Mouse (Mus musculus) kidney, adult 2 months (tissue): ENCODE data around the gene Aspscr1.

ENCODE experiments used
- CTCF ChIP-seq: fragments of 200-500 bp; conservative IDR thresholded peaks from 2 replicates; pipeline ENCODE4 v1.5.1; 2011; ENCODE audit warnings: low read depth, mild to moderate bottlenecking, control low read depth, low read length, moderate library complexity, mixed read lengths; ENCODE audit not compliant: insufficient read depth, insufficient read length
- POLR2A ChIP-seq: fragments of 200-500 bp; IDR thresholded peaks from one replicate; pipeline ENCODE4 v1.6.1; 2011; ENCODE audit warnings: low read depth, low read length, control low read depth

- TF ChIP-seq POLR2A (no peak), CTCF (no peak)
Observed at GRCm38 (mm10) chr11:120684660-120685059, 11.9 kb downstream of the Aspscr1 start.
